Mouse (Mus musculus): ENCODE data around the gene Rnase13.

- TF ChIP-seq CTCF (IDR thresholded peaks at IDR 0.05; ENCODE audit: control insufficient read depth, insufficient read depth, insufficient read length) (no peak), MAX (IDR thresholded peaks at IDR 0.05) (no peak), CEBPB (IDR thresholded peaks at IDR 0.05; ENCODE audit: low read depth) (no peak), MYOD1 (IDR thresholded peaks at IDR 0.05; ENCODE audit: control insufficient read depth, insufficient read length, low read depth) (no peak)
These were observed 16.4 kb upstream of the Rnase13 start for GRCm38 (mm10) chr14:51939005-51939404.

All from C2C12 (cell line).